Mouse (Mus musculus) kidney, postnatal 0 days (tissue): ENCODE data around the gene Ankub1. TPM values are rescaled to one million over a fixed set of nuclear protein-coding genes. Genes with fewer than 3 reads are reported as not detected.

ENCODE experiments used
- ATAC-seq: fragments of 200-750 bp; cut with Nextera tagmentation; replicated peaks from 2 replicates; pipeline ENCODE4 v1.8.0; 2017; ENCODE audit warnings: low read depth, moderate number of reproducible peaks, moderate TSS enrichment, moderate library complexity; ENCODE audit not compliant: low FRiP score
- DNase-seq: peaks from one replicate; pipeline ENCODE4 v3.0.0-alpha.2; 2016; ENCODE audit warnings: low spot score
- H3K27ac ChIP-seq: fragments of 300-500 bp; sonication (generic); 2 replicates; pipeline ENCODE4 v1.5.1; 2014; ENCODE audit warnings: mild to moderate bottlenecking
- H3K27me3 ChIP-seq: fragments of 300-500 bp; sonication (generic); 2 replicates; pipeline ENCODE4 v1.6.1; 2014; ENCODE audit warnings: low read length, mixed read lengths; ENCODE audit not compliant: insufficient read depth
- H3K36me3 ChIP-seq: fragments of 300-500 bp; sonication (generic); 2 replicates; pipeline ENCODE4 v1.6.1; 2014; ENCODE audit warnings: low read length, mixed read lengths; ENCODE audit not compliant: insufficient read depth
- H3K4me1 ChIP-seq: fragments of 300-500 bp; sonication (generic); replicated peaks from 2 replicates; pipeline ENCODE4 v1.6.1; 2014; ENCODE audit warnings: antibody characterized with exemption, low read length, mixed read lengths; ENCODE audit not compliant: insufficient read depth
- H3K4me2 ChIP-seq: fragments of 300-500 bp; sonication (generic); 2 replicates; pipeline ENCODE4 v1.6.1; 2014; ENCODE audit warnings: mild to moderate bottlenecking, low read length, moderate library complexity, mixed read lengths
- H3K4me3 ChIP-seq: fragments of 300-500 bp; sonication (generic); replicated peaks from 2 replicates; pipeline ENCODE4 v1.5.1; 2014; ENCODE audit warnings: low read depth, low read length
- H3K9ac ChIP-seq: fragments of 300-500 bp; sonication (generic); 2 replicates; pipeline ENCODE4 v1.6.1; 2014; ENCODE audit warnings: low read depth, low read length
- H3K9me3 ChIP-seq: fragments of 300-500 bp; sonication (generic); replicated peaks from 2 replicates; pipeline ENCODE4 v1.6.1; 2016; ENCODE audit warnings: low read length, inconsistent platforms, mixed read lengths
- CTCF ChIP-seq: IDR thresholded peaks from 2 replicates; pipeline ENCODE4 v1.5.1; 2016; ENCODE audit warnings: antibody characterized with exemption, low read depth, mild to moderate bottlenecking, moderate library complexity
- WGBS: fragments of 180-500 bp; shearing (Covaris S2); extraction: QIAGEN DNeasy Blood & Tissue Kit; methylation state at CpG from one replicate; pipeline ENCODE4 v1.1.7; 2014; 5-methylcytosine and 5-hydroxymethylcytosine counted together
- polyA plus RNA-seq: library from polyadenylated mRNA; unstranded; fragments of >200 nt; fragmentation: Nextera tagmentation; extraction: Ambion mirVana; gene quantifications from 2 replicates; pipeline ENCODE4 v1.2.1, GENCODE M21; 2015

Gene Ankub1
- polyA plus RNA-seq, result 0.06 TPM in 1 of 2 replicates, not detected in the other

DNA sequence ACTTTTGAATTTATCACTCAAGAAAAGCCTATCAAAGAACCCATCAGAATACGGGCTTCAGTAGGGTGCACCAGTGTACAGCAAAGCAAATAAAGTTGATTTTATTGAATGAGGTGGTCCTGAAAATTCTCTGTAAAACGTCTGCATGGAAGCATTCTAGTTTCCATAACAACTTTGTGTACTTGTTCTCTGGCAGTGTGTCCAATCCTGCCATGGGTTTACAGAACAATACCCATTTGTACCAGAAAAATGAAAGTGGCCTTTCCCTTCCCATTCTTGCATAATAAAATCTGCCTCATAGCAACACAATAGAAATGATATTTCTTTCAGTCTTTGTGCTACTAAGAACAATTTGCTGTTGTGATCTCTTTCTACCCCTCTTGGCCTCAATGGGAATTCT is at the start of gene Ankub1:
Gene Ankub1 (minus strand): TSS at position 81 of the 400 bp plus-strand sequence.
- no peak within 1 kb of the TSS for H3K9ac ChIP-seq
- H3K27ac ChIP-seq, result no peak within 1 kb of the TSS
- no peak for TF ChIP-seq CTCF
- H3K36me3 ChIP-seq, result no peaks in the 10 kb centered on the region
- H3K4me1 ChIP-seq, result no peaks in the 10 kb centered on the region
- no peaks in the 10 kb centered on the region for H3K27me3 ChIP-seq
- DNase-seq, result no peak
- H3K4me2 ChIP-seq, result no peak within 1 kb of the TSS
- no peak for ATAC-seq
- no peak within 1 kb of the TSS for H3K4me3 ChIP-seq
- WGBS, result 69% methylated on average over 2 of the region's 2 CpGs
- H3K9me3 ChIP-seq, result no peaks in the 10 kb centered on the region

GRCm38 (mm10) chr3:57739830-57740229 is 47.2 kb upstream of the Ankub1 start:
- TF ChIP-seq CTCF, result no peak
- 88% methylated on average over 1 of the region's 1 CpGs for WGBS

DNA sequence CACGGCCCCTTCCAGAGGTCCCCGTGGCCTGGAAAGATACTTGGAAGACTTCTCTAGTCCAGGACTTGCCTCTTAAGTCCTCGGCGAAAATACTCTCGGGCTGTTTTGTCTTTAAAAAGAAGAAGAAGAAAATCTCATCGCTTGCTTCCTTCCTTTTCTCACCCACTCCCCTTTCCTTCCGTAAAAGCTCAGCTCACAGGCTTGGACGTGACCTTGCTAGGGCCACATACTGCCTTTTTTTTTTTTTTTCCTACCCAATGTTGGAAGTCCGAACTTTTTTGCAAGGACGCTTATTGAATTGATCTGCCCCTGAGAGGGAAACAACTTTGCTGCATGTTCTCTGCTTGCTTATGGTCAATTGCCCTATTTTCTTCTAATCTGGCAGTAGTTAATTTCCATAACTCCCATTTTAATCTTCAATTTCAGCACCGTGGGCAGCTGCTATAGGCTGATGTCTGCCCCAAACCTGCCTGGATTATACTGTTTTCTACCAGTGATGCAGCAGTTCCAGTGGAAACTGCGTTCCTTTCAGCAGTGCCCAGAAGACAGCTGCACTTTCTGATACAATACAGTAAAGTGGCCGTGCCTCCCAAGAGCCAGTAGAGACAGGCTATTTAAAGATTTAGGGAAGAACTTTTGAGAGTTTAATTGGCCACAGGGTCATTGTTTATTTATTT is 44.0 kb upstream of the Ankub1 start:
- Histone ChIP-seq H3K27ac (peak overlapping the region; percentile 93), H3K4me3 (peak overlapping the region; percentile 78), H3K4me1 (0 out of 2 replicates have a peak, but pooled peaks cover 7% of the 10 kb centered on the region), H3K36me3 (no peaks in the 10 kb centered on the region), H3K9me3 (no peaks in the 10 kb centered on the region), H3K9ac (peak overlapping the region; percentile 72), H3K27me3 (no peaks in the 10 kb centered on the region), H3K4me2 (peak overlapping the region; percentile 77)
- under 1% methylated on average over 13 of the region's 13 CpGs for WGBS
- no peak for TF ChIP-seq CTCF
- DNase-seq (peak; percentile 49), ATAC-seq (no peak)

More at GRCm38 (mm10) chr3:57739830-57740229, 47.2 kb upstream of the Ankub1 start:
- Histone ChIP-seq H3K4me1 (0 out of 2 replicates have a peak, but pooled peaks cover 7% of the 10 kb centered on the region), H3K27me3 (no peaks in the 10 kb centered on the region), H3K4me2 (no peak overlapping the region), H3K9me3 (no peaks in the 10 kb centered on the region), H3K4me3 (no peak overlapping the region), H3K9ac (no peak overlapping the region), H3K27ac (no peak overlapping the region), H3K36me3 (no peaks in the 10 kb centered on the region)
- ATAC-seq, result no peak
- DNase-seq, result no peak

- WGBS, result under 1% methylated on average over 59 of the region's 59 CpGs
These were observed 43.1 kb upstream of the Ankub1 start, which contains the start of gene Rnf13 for GRCm38 (mm10) chr3:57735511-57736370. Gene Rnf13, plus strand, starts transcription at chr3:57736062.

DNA sequence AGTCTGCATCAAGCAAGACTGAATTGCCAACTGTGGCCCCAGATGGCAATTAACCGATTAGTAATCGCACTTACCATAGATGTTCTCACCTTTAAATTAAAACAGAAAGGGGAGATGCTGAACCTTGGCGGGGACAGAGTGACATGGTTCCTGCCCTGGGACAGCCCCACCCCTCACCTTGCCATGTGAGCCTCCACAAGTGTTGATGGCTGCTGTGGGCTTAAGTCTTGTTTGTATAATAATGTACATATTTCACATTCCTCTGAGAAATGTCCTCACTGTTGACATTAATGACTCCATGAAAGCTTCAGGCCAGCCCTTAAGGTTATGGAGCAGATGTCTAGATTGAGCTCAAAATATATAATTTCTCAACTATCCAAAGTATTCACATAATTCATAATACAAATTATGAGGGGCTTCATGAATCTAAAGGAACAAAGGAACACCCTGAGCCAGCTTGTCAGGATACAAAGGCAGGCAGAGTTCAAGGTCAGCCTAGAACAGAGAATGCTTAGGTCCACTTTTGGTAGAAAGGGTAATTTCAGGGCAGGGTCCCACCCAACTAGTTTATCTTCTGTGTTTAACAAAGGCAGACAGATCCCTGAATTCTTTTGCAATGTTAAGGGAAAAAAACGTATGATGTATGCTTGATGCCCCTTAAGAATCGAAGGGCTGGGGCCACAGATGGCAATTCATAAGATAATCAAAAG is 39.8 kb upstream of the Ankub1 start:
- no peaks in the 10 kb centered on the region for H3K9me3 ChIP-seq
- no peak overlapping the region for H3K9ac ChIP-seq
- 0 out of 2 replicates have a peak, but pooled peaks cover 5% of the 10 kb centered on the region for H3K4me1 ChIP-seq
- H3K27ac ChIP-seq, result no peak overlapping the region
- ATAC-seq (no peak), DNase-seq (no peak)
- no peaks in the 10 kb centered on the region for H3K27me3 ChIP-seq
- no peak overlapping the region for H3K4me2 ChIP-seq
- no peak overlapping the region for H3K4me3 ChIP-seq
- 82% methylated on average over 5 of the region's 5 CpGs for WGBS
- no peak for TF ChIP-seq CTCF
- no peaks in the 10 kb centered on the region for H3K36me3 ChIP-seq

More at GRCm38 (mm10) chr3:57735511-57736370, 43.1 kb upstream of the Ankub1 start, which contains the start of gene Rnf13:
- H3K27me3 ChIP-seq, result no peaks in the 10 kb centered on the region
- H3K9ac ChIP-seq, result peak within 1 kb of the TSS; percentile 72
- peak within 1 kb of the TSS; percentile 77 for H3K4me2 ChIP-seq
- no peaks in the 10 kb centered on the region for H3K36me3 ChIP-seq
- 0 out of 2 replicates have a peak, but pooled peaks cover 7% of the 10 kb centered on the region for H3K4me1 ChIP-seq
- no peak for TF ChIP-seq CTCF
- peak within 1 kb of the TSS; percentile 93 for H3K27ac ChIP-seq
- DNase-seq (peak; percentile 97), ATAC-seq (peak; percentile 99)
- peak within 1 kb of the TSS; percentile 78 for H3K4me3 ChIP-seq
- H3K9me3 ChIP-seq, result no peaks in the 10 kb centered on the region

GRCm38 (mm10) chr3:57714151-57714550 is 21.6 kb upstream of the Ankub1 start:
- no peaks in the 10 kb centered on the region for H3K36me3 ChIP-seq
- WGBS, result 92% methylated on average over 6 of the region's 6 CpGs
- no peak for ATAC-seq
- H3K27me3 ChIP-seq, result no peaks in the 10 kb centered on the region
- H3K4me2 ChIP-seq, result no peak overlapping the region
- no peak for TF ChIP-seq CTCF
- H3K4me1 ChIP-seq, result no peaks in the 10 kb centered on the region
- no peak overlapping the region for H3K9ac ChIP-seq
- no peak overlapping the region for H3K27ac ChIP-seq
- no peak overlapping the region for H3K4me3 ChIP-seq
- no peak for DNase-seq
- no peaks in the 10 kb centered on the region for H3K9me3 ChIP-seq
